Mouse (Mus musculus) lung, postnatal 0 days (tissue): Measurements from ENCODE around the gene Tmem185b. TPM values are rescaled to one million over a fixed set of nuclear protein-coding genes. Genes with fewer than 3 reads are reported as not detected.

Experiments
- ATAC-seq: fragments of 200-750 bp; cut with Nextera tagmentation; 2 replicates; pipeline ENCODE4 v1.8.0; 2017; ENCODE audit warnings: moderate library complexity
- DNase-seq: peaks from one replicate; pipeline ENCODE4 v3.0.0-alpha.2; 2016; ENCODE audit warnings: low spot score
- H3K27ac ChIP-seq: fragments of 300-500 bp; sonication (generic); 2 replicates; pipeline ENCODE4 v1.5.1; 2014; ENCODE audit warnings: antibody characterized with exemption, mild to moderate bottlenecking, low read length, mixed read lengths
- H3K27me3 ChIP-seq: fragments of 300-500 bp; sonication (generic); replicated peaks from 2 replicates; pipeline ENCODE4 v1.6.1; 2014; ENCODE audit warnings: low read length, mixed read lengths; ENCODE audit not compliant: insufficient read depth
- H3K36me3 ChIP-seq: fragments of 300-500 bp; sonication (generic); 2 replicates; pipeline ENCODE4 v1.6.1; 2014; ENCODE audit warnings: low read length, mixed read lengths; ENCODE audit not compliant: insufficient read depth
- H3K4me1 ChIP-seq: fragments of 300-500 bp; sonication (generic); 2 replicates; pipeline ENCODE4 v1.6.1; 2014; ENCODE audit warnings: antibody characterized with exemption, low read depth, low read length, mixed read lengths; ENCODE audit not compliant: insufficient read depth
- H3K4me2 ChIP-seq: fragments of 300-500 bp; sonication (generic); replicated peaks from 2 replicates; pipeline ENCODE4 v1.6.1; 2014; ENCODE audit warnings: low read depth, mild to moderate bottlenecking, low read length, moderate library complexity, mixed read lengths
- H3K4me3 ChIP-seq: fragments of 300-500 bp; sonication (generic); 2 replicates; pipeline ENCODE4 v1.5.1; 2014; ENCODE audit warnings: low read depth, low read length
- H3K9ac ChIP-seq: fragments of 300-500 bp; sonication (generic); replicated peaks from 2 replicates; pipeline ENCODE4 v1.6.1; 2014; ENCODE audit warnings: low read depth, mild to moderate bottlenecking
- H3K9me3 ChIP-seq: fragments of 300-500 bp; sonication (generic); 2 replicates; pipeline ENCODE4 v1.6.1; 2016; ENCODE audit warnings: low read length, mixed read lengths
- CTCF ChIP-seq: IDR thresholded peaks from 2 replicates; pipeline ENCODE4 v1.5.1; 2016; ENCODE audit warnings: antibody characterized with exemption, mild to moderate bottlenecking
- EP300 ChIP-seq: IDR thresholded peaks from 2 replicates; pipeline ENCODE4 v1.6.1; 2016; ENCODE audit warnings: antibody characterized with exemption, mild to moderate bottlenecking, control low read depth
- WGBS: fragments of 180-500 bp; shearing (Covaris S2); extraction: QIAGEN DNeasy Blood & Tissue Kit; methylation state at CpG from one replicate; pipeline ENCODE4 v1.1.7; 2014; 5-methylcytosine and 5-hydroxymethylcytosine counted together
- polyA plus RNA-seq: library from polyadenylated mRNA; unstranded; fragments of >200 nt; fragmentation: Nextera tagmentation; extraction: Ambion mirVana; gene quantifications from 2 replicates; pipeline ENCODE4 v1.2.1, GENCODE M21; 2015

Tmem185b gene
- polyA plus RNA-seq, 1 experiment from 2014 or later: 23.1 TPM

DNA sequence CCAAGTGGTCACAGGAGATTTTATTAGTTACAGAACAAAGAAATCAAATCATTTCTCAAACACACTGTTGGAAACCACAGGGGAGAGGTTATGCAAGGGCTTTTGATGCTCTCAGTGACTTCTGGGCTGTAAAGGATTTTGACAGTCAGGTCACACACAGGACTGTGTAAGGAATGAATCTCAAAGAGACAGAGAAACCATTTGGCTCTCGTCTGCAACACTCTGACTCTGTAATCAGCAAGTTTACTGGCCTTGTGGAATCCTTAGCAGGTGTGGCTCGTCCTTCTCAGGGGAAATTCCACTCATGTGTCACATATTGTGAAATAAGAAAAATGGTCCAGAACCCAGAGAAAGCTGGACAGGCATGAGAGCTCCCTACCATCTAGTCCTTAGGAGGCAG is 4.9 kb upstream of the Tmem185b start:
- Histone ChIP-seq H3K4me1 (peaks cover 7% of the 10 kb centered on the region; the same call in 1 of the 2 replicates), H3K27me3 (no peaks in the 10 kb centered on the region), H3K9me3 (no peaks in the 10 kb centered on the region), H3K4me3 (no peak overlapping the region), H3K36me3 (no peaks in the 10 kb centered on the region), H3K4me2 (no peak overlapping the region), H3K27ac (0 out of 2 replicates have a peak overlapping the region, but pooled peaks have one; percentile 40), H3K9ac (no peak overlapping the region)
- WGBS: 33% methylated on average over 2 of the region's 2 CpGs
- peak; percentile 76 for TF ChIP-seq EP300
- TF ChIP-seq CTCF: no peak
- DNase-seq: peak; percentile 87
- peak; percentile 65 for ATAC-seq

GRCm38 (mm10) chr1:119521681-119522080 is 4.3 kb upstream of the Tmem185b start:
- H3K27ac ChIP-seq: 0 out of 2 replicates have a peak overlapping the region, but pooled peaks have one; percentile 9
- no peaks in the 10 kb centered on the region for H3K27me3 ChIP-seq
- H3K4me2 ChIP-seq: no peak overlapping the region
- peaks cover 12% of the 10 kb centered on the region; the same call in 1 of the 2 replicates for H3K4me1 ChIP-seq
- ATAC-seq: no peak
- no peaks in the 10 kb centered on the region for H3K9me3 ChIP-seq
- DNase-seq: no peak
- H3K4me3 ChIP-seq: no peak overlapping the region
- no peak for TF ChIP-seq EP300
- TF ChIP-seq CTCF: no peak
- H3K9ac ChIP-seq: no peak overlapping the region
- 55% methylated on average over 7 of the region's 7 CpGs for WGBS
- no peaks in the 10 kb centered on the region for H3K36me3 ChIP-seq

DNA sequence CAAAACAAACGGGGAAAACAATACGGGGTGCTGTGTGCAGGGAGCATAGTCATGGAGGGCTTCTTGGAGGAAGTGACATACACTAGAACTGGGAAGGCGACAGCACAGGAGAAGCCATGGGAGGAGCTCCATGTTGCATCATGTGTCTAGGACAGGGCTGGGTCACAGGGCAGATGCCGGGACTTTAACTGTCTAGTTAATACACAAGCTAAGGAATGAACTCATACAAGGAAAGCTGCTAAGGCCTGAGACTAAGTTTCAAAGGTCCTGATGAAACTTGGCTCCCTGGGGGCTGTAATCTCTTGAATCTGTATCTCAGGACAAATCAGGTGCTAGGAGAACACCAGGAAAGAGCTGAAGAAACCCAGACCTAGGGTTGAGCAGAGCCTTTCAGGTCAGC is 3.2 kb upstream of the Tmem185b start:
- no peaks in the 10 kb centered on the region for H3K27me3 ChIP-seq
- ATAC-seq (no peak), DNase-seq (peak; percentile 42)
- H3K4me3 ChIP-seq: no peak overlapping the region
- H3K9ac ChIP-seq: no peak overlapping the region
- H3K9me3 ChIP-seq: no peaks in the 10 kb centered on the region
- H3K27ac ChIP-seq: no peak overlapping the region
- no peaks in the 10 kb centered on the region for H3K36me3 ChIP-seq
- no peak overlapping the region for H3K4me2 ChIP-seq
- peaks cover 15% of the 10 kb centered on the region; the same call in 1 of the 2 replicates for H3K4me1 ChIP-seq
- WGBS: 72% methylated on average over 4 of the region's 4 CpGs
- TF ChIP-seq EP300 (no peak), CTCF (no peak)

DNA sequence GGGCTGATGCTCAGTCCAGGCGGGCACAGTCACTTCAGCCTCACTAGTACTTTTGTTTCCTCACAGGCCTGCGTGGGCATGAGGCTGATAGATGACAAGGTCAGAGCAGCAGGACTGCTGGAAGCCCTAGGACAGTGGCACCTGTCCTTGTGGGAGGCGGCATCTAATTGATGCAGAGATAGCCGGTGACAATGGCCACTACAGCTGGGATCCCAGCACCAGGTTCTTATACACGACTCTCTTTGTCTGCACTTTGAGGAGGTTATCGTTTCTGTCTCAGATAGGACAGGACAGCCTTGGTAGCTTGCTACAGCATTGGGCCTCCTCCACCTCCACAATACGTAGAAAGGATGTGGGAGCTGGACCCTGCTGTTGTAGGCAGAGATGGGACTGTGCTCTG is 2.6 kb upstream of the Tmem185b start:
- H3K27ac ChIP-seq: no peak overlapping the region
- H3K4me1 ChIP-seq: peaks cover 15% of the 10 kb centered on the region; the same call in 1 of the 2 replicates
- H3K27me3 ChIP-seq: no peaks in the 10 kb centered on the region
- DNase-seq: no peak
- no peak overlapping the region for H3K4me2 ChIP-seq
- H3K4me3 ChIP-seq: no peak overlapping the region
- TF ChIP-seq EP300 (no peak), CTCF (no peak)
- no peaks in the 10 kb centered on the region for H3K36me3 ChIP-seq
- no peaks in the 10 kb centered on the region for H3K9me3 ChIP-seq
- WGBS: 84% methylated on average over 6 of the region's 7 CpGs
- H3K9ac ChIP-seq: no peak overlapping the region
- ATAC-seq: no peak

DNA sequence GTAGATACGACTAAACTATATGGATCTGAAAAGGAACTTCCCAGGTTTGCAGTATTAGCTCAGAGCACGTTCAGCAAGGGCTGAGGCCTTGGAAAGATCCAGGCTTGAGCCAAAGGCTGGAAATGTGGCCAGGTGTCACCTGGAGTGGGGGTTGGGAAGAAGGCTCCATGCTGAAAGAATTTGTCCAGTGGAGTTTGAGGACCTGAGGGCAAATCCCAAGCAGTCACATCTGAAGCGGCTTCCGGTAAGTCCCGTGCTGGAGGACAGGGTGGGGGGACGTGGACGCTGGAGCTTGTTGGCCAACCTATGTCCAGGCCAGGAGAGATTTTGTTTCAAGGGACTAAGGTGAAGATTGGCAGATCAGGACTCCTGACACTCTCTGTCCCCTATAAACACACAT is 2.1 kb upstream of the Tmem185b start:
- H3K27me3 ChIP-seq: no peaks in the 10 kb centered on the region
- H3K4me1 ChIP-seq: peaks cover 15% of the 10 kb centered on the region; the same call in 1 of the 2 replicates
- H3K4me3 ChIP-seq: no peak overlapping the region
- no peak for TF ChIP-seq EP300
- no peak for TF ChIP-seq CTCF
- no peak overlapping the region for H3K27ac ChIP-seq
- H3K36me3 ChIP-seq: no peaks in the 10 kb centered on the region
- no peak overlapping the region for H3K4me2 ChIP-seq
- H3K9me3 ChIP-seq: no peaks in the 10 kb centered on the region
- 94% methylated on average over 7 of the region's 7 CpGs for WGBS
- no peak for ATAC-seq
- H3K9ac ChIP-seq: no peak overlapping the region
- no peak for DNase-seq

GRCm38 (mm10) chr1:119525004-119525444 is 936 bp upstream of the Tmem185b start:
- Histone ChIP-seq H3K27ac (peak overlapping the region; percentile 91), H3K4me3 (peak overlapping the region; percentile 68), H3K4me1 (peaks cover 15% of the 10 kb centered on the region; the same call in 1 of the 2 replicates), H3K9me3 (no peaks in the 10 kb centered on the region), H3K27me3 (no peaks in the 10 kb centered on the region), H3K9ac (0 out of 2 replicates have a peak overlapping the region, but pooled peaks have one; percentile 65), H3K4me2 (peak overlapping the region; percentile 87), H3K36me3 (no peaks in the 10 kb centered on the region)
- WGBS: 1% methylated on average over 5 of the region's 5 CpGs
- peak; percentile 44 for DNase-seq
- no peak for ATAC-seq
- TF ChIP-seq EP300: no peak
- TF ChIP-seq CTCF: peak; percentile 46
